Mouse (Mus musculus) lung, embryonic 16.5 days (tissue): ENCODE data around the gene Entpd5. TPM values are rescaled to one million over a fixed set of nuclear protein-coding genes. Genes with fewer than 3 reads are reported as not detected.

Experiments
- ATAC-seq: fragments of 200-750 bp; cut with Nextera tagmentation; 2 replicates; pipeline ENCODE4 v1.8.0; 2017; ENCODE audit warnings: low read depth, mild to moderate bottlenecking, moderate library complexity
- H3K27ac ChIP-seq: fragments of 300-500 bp; sonication (generic); 2 replicates; pipeline ENCODE4 v1.5.1; 2014; ENCODE audit warnings: mild to moderate bottlenecking, control low read depth, low read length
- H3K27me3 ChIP-seq: fragments of 300-500 bp; sonication (generic); 2 replicates; pipeline ENCODE4 v1.6.1; 2014; ENCODE audit warnings: low read depth, low read length, mixed read lengths; ENCODE audit not compliant: control insufficient read depth, insufficient read depth
- H3K36me3 ChIP-seq: fragments of 300-500 bp; sonication (generic); 2 replicates; pipeline ENCODE4 v1.6.1; 2014; ENCODE audit warnings: low read length; ENCODE audit not compliant: control insufficient read depth, insufficient read depth
- H3K4me1 ChIP-seq: fragments of 300-500 bp; sonication (generic); replicated peaks from 2 replicates; pipeline ENCODE4 v1.6.1; 2014; ENCODE audit warnings: low read length, mixed read lengths; ENCODE audit not compliant: control insufficient read depth, insufficient read depth
- H3K4me2 ChIP-seq: fragments of 300-500 bp; sonication (generic); 2 replicates; pipeline ENCODE4 v1.6.1; 2014; ENCODE audit warnings: low read depth, low read length, control low read depth
- H3K4me3 ChIP-seq: fragments of 300-500 bp; sonication (generic); 2 replicates; pipeline ENCODE4 v1.5.1; 2014; ENCODE audit warnings: mild to moderate bottlenecking, low read length, control low read depth
- H3K9ac ChIP-seq: fragments of 300-500 bp; sonication (generic); 2 replicates; pipeline ENCODE4 v1.6.1; 2014; ENCODE audit warnings: low read length, control low read depth
- H3K9me3 ChIP-seq: fragments of 300-500 bp; sonication (generic); 2 replicates; pipeline ENCODE4 v1.6.1; 2016; ENCODE audit warnings: low read length; ENCODE audit not compliant: control insufficient read depth
- whole genome bisulfite sequencing: fragments of 180-500 bp; shearing (Covaris S2); extraction: QIAGEN DNeasy Blood & Tissue Kit; methylation state at CpG from one replicate; pipeline ENCODE4 v1.1.7; 2014; 5-methylcytosine and 5-hydroxymethylcytosine counted together
- polyA plus RNA-seq: library from polyadenylated mRNA; unstranded; fragments of >200 nt; fragmentation: Nextera tagmentation; extraction: Ambion mirVana; gene quantifications from 2 replicates; pipeline ENCODE4 v1.2.1, GENCODE M21; 2015

Gene Entpd5
- polyA plus RNA-seq, 1 experiment from 2014 or later, result 19.1 TPM

DNA sequence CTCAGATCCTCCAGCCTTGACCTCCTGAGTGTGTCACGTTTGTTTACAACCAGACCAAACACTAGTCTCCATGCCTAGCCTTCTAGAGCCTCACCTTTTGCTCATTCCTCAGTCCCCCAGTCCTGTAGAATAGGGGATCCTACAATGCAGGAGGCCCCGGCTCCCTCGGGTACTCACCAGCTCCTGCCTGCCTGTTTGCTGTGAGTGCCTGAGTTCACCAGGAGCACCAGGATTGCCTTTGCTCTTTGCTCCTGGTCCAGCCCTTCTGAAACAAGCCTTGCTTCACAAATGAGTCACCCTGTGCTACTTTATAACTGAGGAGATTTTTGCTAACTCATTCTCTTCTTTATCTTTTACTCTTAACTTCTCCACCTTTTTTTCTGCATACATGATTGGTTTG lies 8.2 kb downstream of the Entpd5 start:
- Histone ChIP-seq H3K36me3 (no peaks in the 10 kb centered on the region), H3K9me3 (no peaks in the 10 kb centered on the region), H3K4me2 (no peak overlapping the region), H3K4me1 (no peaks in the 10 kb centered on the region; the same call in 1 of the 2 replicates), H3K4me3 (no peak overlapping the region), H3K27ac (no peak overlapping the region), H3K9ac (no peak overlapping the region), H3K27me3 (no peaks in the 10 kb centered on the region)
- WGBS, result 28% methylated on average over 3 of the region's 3 CpGs
- no peak for ATAC-seq

DNA sequence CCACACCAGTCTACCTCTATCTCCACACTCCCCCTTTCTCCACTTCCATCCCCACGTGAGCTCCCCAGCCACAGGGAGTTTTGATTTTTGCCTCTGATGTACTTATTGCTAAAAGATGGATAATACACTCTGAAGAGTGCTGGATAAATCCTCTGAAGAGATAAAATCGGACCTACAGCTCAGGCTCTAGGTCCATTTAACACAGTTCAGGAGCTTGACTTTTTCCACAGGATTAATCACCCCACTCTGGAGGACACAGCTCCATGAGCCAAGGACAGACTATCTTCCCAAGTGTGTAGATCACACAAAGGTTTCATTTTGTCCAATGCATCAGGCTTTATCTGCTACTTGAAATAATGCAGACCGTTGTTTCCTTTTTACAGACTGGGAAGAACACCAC lies 8.8 kb downstream of the Entpd5 start:
- Histone ChIP-seq H3K9ac (no peak overlapping the region), H3K9me3 (no peaks in the 10 kb centered on the region), H3K4me2 (no peak overlapping the region), H3K4me3 (no peak overlapping the region), H3K27me3 (no peaks in the 10 kb centered on the region), H3K36me3 (no peaks in the 10 kb centered on the region), H3K4me1 (no peaks in the 10 kb centered on the region; the same call in 1 of the 2 replicates), H3K27ac (no peak overlapping the region)
- 65% methylated on average over 3 of the region's 3 CpGs for WGBS
- no peak for ATAC-seq

DNA sequence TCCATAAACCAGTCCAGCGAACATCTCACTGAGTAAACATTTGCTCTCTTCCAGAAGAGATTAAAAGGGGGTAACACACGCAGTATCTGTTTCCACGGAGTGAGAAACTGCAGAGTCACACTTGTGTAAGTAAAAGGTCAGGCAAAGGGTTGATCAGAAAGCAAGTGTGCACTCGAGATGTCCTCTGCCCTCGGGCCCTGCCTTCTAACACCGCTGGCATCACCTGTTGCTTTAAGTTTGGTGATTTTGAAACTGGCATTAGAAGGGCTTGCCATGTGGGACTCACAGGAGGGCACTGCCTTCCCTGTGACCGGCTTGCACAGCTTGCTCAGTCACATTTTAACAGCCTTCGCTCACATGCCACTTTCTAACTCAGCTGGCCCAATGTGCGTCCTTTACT lies 9.2 kb downstream of the Entpd5 start:
- H3K4me1 ChIP-seq, result no peaks in the 10 kb centered on the region; the same call in 1 of the 2 replicates
- no peaks in the 10 kb centered on the region for H3K9me3 ChIP-seq
- H3K4me2 ChIP-seq, result no peak overlapping the region
- H3K9ac ChIP-seq, result no peak overlapping the region
- H3K4me3 ChIP-seq, result no peak overlapping the region
- no peak for ATAC-seq
- 42% methylated on average over 9 of the region's 9 CpGs for WGBS
- H3K27me3 ChIP-seq, result no peaks in the 10 kb centered on the region
- no peak overlapping the region for H3K27ac ChIP-seq
- H3K36me3 ChIP-seq, result no peaks in the 10 kb centered on the region

DNA sequence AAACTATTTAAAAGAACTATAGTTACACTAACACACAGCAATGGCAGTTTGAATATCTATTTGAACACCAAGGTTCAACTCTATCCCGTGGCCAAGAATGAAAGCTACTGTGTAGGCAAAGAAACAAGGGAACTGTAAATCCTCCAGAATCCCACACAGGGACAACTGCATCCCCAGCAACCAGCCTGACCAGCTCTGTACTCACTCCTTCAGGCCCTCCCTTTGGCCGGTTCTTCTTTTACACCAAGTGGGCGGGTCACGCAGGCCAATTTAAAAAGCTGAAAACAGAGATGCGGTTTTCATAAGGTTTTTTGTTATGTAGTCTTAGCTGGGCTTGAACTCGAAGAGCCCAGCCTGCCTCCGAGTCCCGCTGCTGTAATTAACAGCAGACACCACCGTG lies 9.7 kb downstream of the Entpd5 start:
- WGBS, result 66% methylated on average over 9 of the region's 9 CpGs
- no peak overlapping the region for H3K27ac ChIP-seq
- no peaks in the 10 kb centered on the region; the same call in 1 of the 2 replicates for H3K4me1 ChIP-seq
- no peaks in the 10 kb centered on the region for H3K36me3 ChIP-seq
- H3K9ac ChIP-seq, result no peak overlapping the region
- no peaks in the 10 kb centered on the region for H3K27me3 ChIP-seq
- H3K4me2 ChIP-seq, result no peak overlapping the region
- H3K4me3 ChIP-seq, result no peak overlapping the region
- no peak for ATAC-seq
- no peaks in the 10 kb centered on the region for H3K9me3 ChIP-seq

DNA sequence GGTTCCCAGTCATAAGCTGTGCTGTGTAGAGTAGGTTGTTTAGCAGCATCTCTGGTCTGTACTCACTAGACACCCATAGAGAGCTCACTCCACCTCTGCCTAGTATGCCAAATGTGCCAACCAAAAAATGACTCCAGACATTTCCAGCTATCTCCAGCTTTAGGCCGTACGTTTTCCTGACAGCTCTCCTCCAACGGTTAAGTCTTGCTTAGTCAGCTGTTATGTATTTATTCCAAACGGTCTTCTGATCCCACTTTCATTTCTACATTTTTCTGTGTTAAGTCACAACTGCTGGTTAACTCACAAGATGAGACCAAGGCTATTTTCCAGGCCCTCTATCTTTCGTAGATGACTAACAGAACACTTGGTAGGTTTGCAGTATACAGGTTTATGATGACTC lies 10.2 kb downstream of the Entpd5 start:
- no peaks in the 10 kb centered on the region for H3K27me3 ChIP-seq
- 69% methylated on average over 5 of the region's 5 CpGs for WGBS
- H3K27ac ChIP-seq, result no peak overlapping the region
- H3K4me1 ChIP-seq, result no peaks in the 10 kb centered on the region; the same call in 1 of the 2 replicates
- no peaks in the 10 kb centered on the region for H3K36me3 ChIP-seq
- no peak overlapping the region for H3K4me3 ChIP-seq
- no peak overlapping the region for H3K4me2 ChIP-seq
- no peak for ATAC-seq
- H3K9ac ChIP-seq, result no peak overlapping the region
- no peaks in the 10 kb centered on the region for H3K9me3 ChIP-seq

DNA sequence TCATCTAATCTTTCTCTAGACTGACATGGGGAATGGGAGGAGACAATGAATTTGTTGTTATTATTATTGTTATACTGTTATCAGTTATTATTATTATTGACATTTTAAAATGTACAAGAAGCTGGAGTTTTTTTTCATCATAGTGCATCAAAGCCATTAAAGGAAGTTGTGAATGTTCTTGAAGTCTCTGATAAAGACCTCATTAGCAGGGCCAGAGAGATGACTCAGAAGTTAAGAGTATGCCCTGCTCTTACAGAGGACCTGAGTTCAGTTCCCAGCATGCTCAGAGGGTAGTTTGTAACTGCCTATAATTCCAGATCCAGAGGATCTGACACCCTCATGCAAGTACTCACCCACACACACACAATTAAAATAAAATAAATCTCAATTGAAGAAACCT lies 11.1 kb downstream of the Entpd5 start:
- Histone ChIP-seq H3K27me3 (no peaks in the 10 kb centered on the region), H3K9ac (no peak overlapping the region), H3K4me2 (no peak overlapping the region), H3K4me1 (no peaks in the 10 kb centered on the region; the same call in 1 of the 2 replicates), H3K27ac (no peak overlapping the region), H3K4me3 (no peak overlapping the region), H3K36me3 (no peaks in the 10 kb centered on the region), H3K9me3 (no peaks in the 10 kb centered on the region)
- no peak for ATAC-seq

DNA sequence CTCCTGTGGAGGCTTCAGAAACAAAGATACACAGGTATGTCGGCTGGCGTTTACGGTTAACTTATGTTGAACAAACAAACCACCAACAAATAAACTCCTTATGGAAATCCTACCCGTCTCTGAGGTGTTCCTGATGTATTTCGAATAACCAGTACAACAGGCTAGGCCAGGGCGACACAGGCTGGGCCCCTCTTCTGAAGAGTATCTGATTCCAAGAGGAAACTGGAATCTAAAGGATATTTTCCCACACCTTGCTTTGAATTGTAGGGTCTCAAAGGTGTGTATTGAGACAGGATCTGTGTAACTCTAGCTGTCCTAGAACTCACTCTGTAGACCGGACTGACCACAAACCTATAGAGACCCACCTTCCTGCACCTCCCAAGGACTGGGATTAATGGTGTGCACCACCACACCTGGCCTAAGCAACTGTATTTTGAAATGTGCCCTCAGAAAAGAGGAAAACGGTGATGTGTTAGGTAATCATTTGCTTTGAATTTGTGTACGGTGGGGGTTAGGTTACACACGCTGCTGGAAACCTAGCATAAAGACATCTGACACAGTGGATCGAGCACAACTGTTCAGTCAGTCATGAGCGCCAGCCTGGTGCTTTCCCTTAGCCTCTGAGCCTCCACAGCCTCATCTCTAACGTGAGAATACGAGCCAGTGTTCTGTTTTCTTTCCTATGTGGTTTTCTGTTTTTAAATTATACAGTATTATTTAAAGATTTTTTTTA lies 11.7 kb downstream of the Entpd5 start:
- Histone ChIP-seq H3K4me3 (no peak overlapping the region), H3K4me1 (no peaks in the 10 kb centered on the region; the same call in 1 of the 2 replicates), H3K36me3 (no peaks in the 10 kb centered on the region), H3K9ac (no peak overlapping the region), H3K4me2 (no peak overlapping the region), H3K27ac (no peak overlapping the region), H3K9me3 (no peaks in the 10 kb centered on the region), H3K27me3 (no peaks in the 10 kb centered on the region)
- ATAC-seq, result no peak
- 77% methylated on average over 14 of the region's 14 CpGs for WGBS

DNA sequence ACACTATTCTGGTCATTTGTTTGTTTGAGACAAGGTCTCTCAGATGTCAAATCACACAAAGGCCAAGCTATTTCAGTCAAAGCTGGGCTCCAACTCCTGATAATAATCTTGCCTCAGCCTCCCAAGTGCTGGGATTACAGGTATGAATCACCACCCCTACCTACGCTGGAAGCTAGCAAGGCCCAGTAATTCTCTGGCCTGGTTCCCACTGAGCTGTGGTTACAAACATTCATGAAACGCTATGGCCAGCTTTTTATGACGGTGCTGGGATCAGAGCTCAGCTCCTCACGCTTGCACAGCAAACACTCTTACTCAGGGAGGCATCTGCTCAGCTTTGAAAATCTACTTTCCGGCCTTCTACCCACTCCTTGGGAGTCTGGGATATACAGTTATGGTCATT lies 15.0 kb downstream of the Entpd5 start:
- no peak for ATAC-seq
- H3K9ac ChIP-seq, result no peak overlapping the region
- H3K36me3 ChIP-seq, result no peaks in the 10 kb centered on the region
- H3K27ac ChIP-seq, result no peak overlapping the region
- no peaks in the 10 kb centered on the region for H3K9me3 ChIP-seq
- H3K4me1 ChIP-seq, result no peaks in the 10 kb centered on the region
- no peak overlapping the region for H3K4me3 ChIP-seq
- H3K4me2 ChIP-seq, result no peak overlapping the region
- no peaks in the 10 kb centered on the region for H3K27me3 ChIP-seq
- 83% methylated on average over 5 of the region's 5 CpGs for WGBS

DNA sequence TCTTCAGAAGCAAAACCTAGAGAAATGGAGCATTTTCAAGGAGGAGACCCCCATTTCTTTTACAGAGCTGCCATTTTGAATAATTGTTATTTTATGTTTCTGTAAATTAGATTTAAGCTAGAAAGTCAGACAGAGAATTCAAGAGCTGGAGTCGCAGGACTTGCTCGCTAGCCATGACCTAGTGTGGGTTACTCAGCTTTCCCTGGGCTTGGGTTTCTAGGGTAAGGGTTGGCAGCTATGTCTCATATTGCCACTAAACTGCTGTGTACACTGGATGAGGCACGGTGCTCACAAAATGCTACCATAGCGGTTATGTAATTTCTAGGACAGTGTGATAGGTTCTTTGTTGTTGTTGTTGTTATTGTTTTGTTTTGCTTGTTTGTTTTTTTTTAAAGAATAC lies 16.1 kb downstream of the Entpd5 start:
- Histone ChIP-seq H3K36me3 (no peaks in the 10 kb centered on the region), H3K9ac (no peak overlapping the region), H3K4me3 (no peak overlapping the region), H3K9me3 (no peaks in the 10 kb centered on the region), H3K27me3 (no peaks in the 10 kb centered on the region), H3K4me1 (no peaks in the 10 kb centered on the region), H3K4me2 (no peak overlapping the region), H3K27ac (no peak overlapping the region)
- WGBS, result 96% methylated on average over 4 of the region's 4 CpGs
- no peak for ATAC-seq

DNA sequence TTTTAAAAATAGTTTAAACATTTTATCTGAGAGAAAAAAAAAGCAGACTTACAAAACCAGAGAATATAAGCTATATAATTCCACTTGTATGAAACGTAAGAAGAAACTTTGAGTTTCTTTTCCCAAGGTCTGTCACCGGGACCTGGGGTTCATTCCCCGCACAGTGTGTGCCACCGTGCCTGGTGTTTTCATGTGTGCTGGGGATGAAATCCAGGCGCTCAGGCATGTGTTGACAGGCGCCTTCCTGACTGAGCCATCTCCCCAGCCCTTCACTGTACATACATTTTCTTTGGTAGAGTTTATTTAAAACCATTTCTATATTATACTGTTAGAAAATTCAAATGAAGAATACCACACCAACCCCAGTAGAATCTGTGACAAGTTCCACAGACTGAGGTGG lies 18.5 kb downstream of the Entpd5 start:
- Histone ChIP-seq H3K4me1 (peaks cover 5% of the 10 kb centered on the region), H3K9ac (no peak overlapping the region), H3K9me3 (no peaks in the 10 kb centered on the region), H3K4me3 (no peak overlapping the region), H3K4me2 (no peak overlapping the region), H3K36me3 (no peaks in the 10 kb centered on the region), H3K27me3 (no peaks in the 10 kb centered on the region), H3K27ac (no peak overlapping the region)
- 79% methylated on average over 6 of the region's 6 CpGs for WGBS
- no peak for ATAC-seq
